Mouse (Mus musculus): Measurements from ENCODE around the gene Farsa. TPM values are rescaled to one million over a fixed set of nuclear protein-coding genes. Genes with fewer than 3 reads are reported as not detected.

Farsa gene
- polyA plus RNA-seq, 1 experiment from 2014 or later: 98.9 TPM

Small RNA genes lying within 50 kb of the gene (microRNA-seq; reads per million reads assigned to microRNA genes)
- gene Mir7069: 1.4 reads per million

Other genes starting within 250 kb of the Farsa start
- gene Ier2, start 194.1 kb upstream of the Farsa start, polyA plus RNA-seq (2016; fragmentation: Nextera tagmentation; extraction: Ambion mirVana): 62.5 and 64.8 TPM in 2 replicates
- 51.2 and 55.9 TPM in 2 replicates for gene Trmt1, start 170.7 kb upstream of the Farsa start, polyA plus RNA-seq (2016; fragmentation: Nextera tagmentation; extraction: Ambion mirVana)
- gene Nacc1, start 169.1 kb upstream of the Farsa start, polyA plus RNA-seq (2016; fragmentation: Nextera tagmentation; extraction: Ambion mirVana): 20.9 and 21.3 TPM in 2 replicates
- 4.6 and 4.9 TPM in 2 replicates for gene Lyl1, start 155.5 kb upstream of the Farsa start, polyA plus RNA-seq (2016; fragmentation: Nextera tagmentation; extraction: Ambion mirVana)
- 3.0 and 3.6 TPM in 2 replicates for gene G430095P16Rik, start 134.0 kb upstream of the Farsa start, polyA plus RNA-seq (2016; fragmentation: Nextera tagmentation; extraction: Ambion mirVana)
- gene Nfix, start 56.6 kb upstream of the Farsa start, polyA plus RNA-seq (2016; fragmentation: Nextera tagmentation; extraction: Ambion mirVana): 11.6 and 14.2 TPM in 2 replicates
- 6.6 and 7.1 TPM in 2 replicates for gene Dand5, start 34.2 kb upstream of the Farsa start, polyA plus RNA-seq (2016; fragmentation: Nextera tagmentation; extraction: Ambion mirVana)
- gene Gadd45gip1, start 25.5 kb upstream of the Farsa start, polyA plus RNA-seq (2016; fragmentation: Nextera tagmentation; extraction: Ambion mirVana): 35.7 and 38.6 TPM in 2 replicates
- gene Rad23a, start 16.3 kb upstream of the Farsa start, polyA plus RNA-seq (2016; fragmentation: Nextera tagmentation; extraction: Ambion mirVana): 88.8 and 101 TPM in 2 replicates
- gene Calr, start 10.1 kb upstream of the Farsa start, polyA plus RNA-seq (2016; fragmentation: Nextera tagmentation; extraction: Ambion mirVana): 792 and 820 TPM in 2 replicates
- gene Syce2, start 15.1 kb downstream of the Farsa start, polyA plus RNA-seq (2016; fragmentation: Nextera tagmentation; extraction: Ambion mirVana): 37.2 TPM in 2 replicates
- 32.8 and 35.0 TPM in 2 replicates for gene Gcdh, start 36.9 kb downstream of the Farsa start, polyA plus RNA-seq (2016; fragmentation: Nextera tagmentation; extraction: Ambion mirVana)
- gene Klf1, start 44.9 kb downstream of the Farsa start, polyA plus RNA-seq (2016; fragmentation: Nextera tagmentation; extraction: Ambion mirVana): 3.7 and 4.2 TPM in 2 replicates
- gene Dnase2a, start 51.6 kb downstream of the Farsa start, polyA plus RNA-seq (2016; fragmentation: Nextera tagmentation; extraction: Ambion mirVana): 7.6 and 8.6 TPM in 2 replicates
- 36.8 and 37.9 TPM in 2 replicates for gene Mast1, start 80.4 kb downstream of the Farsa start, polyA plus RNA-seq (2016; fragmentation: Nextera tagmentation; extraction: Ambion mirVana)
- gene Rtbdn, start 90.0 kb downstream of the Farsa start, polyA plus RNA-seq (2016; fragmentation: Nextera tagmentation; extraction: Ambion mirVana): 1.5 and 1.6 TPM in 2 replicates
- not detected in 2 replicates for gene Gm49661, start 112.4 kb downstream of the Farsa start, polyA plus RNA-seq (2016; fragmentation: Nextera tagmentation; extraction: Ambion mirVana)
- 1,088 and 1,187 TPM in 2 replicates for gene Prdx2, start 112.6 kb downstream of the Farsa start, polyA plus RNA-seq (2016; fragmentation: Nextera tagmentation; extraction: Ambion mirVana)
- 77.4 and 77.9 TPM in 2 replicates for gene Rnaseh2a, start 112.8 kb downstream of the Farsa start, polyA plus RNA-seq (2016; fragmentation: Nextera tagmentation; extraction: Ambion mirVana)
- 6.0 and 7.5 TPM in 2 replicates for gene Junb, start 121.7 kb downstream of the Farsa start, polyA plus RNA-seq (2016; fragmentation: Nextera tagmentation; extraction: Ambion mirVana)
- 16.3 and 18.7 TPM in 2 replicates for gene Hook2, start 133.6 kb downstream of the Farsa start, polyA plus RNA-seq (2016; fragmentation: Nextera tagmentation; extraction: Ambion mirVana)
- gene Best2, start 157.5 kb downstream of the Farsa start, polyA plus RNA-seq (2016; fragmentation: Nextera tagmentation; extraction: Ambion mirVana): not detected in 2 replicates
- 127 and 128 TPM in 2 replicates for gene Asna1, start 168.3 kb downstream of the Farsa start, polyA plus RNA-seq (2016; fragmentation: Nextera tagmentation; extraction: Ambion mirVana)
- gene Trir, start 169.8 kb downstream of the Farsa start, polyA plus RNA-seq (2016; fragmentation: Nextera tagmentation; extraction: Ambion mirVana): 162 and 174 TPM in 2 replicates
- gene Tnpo2, start 179.9 kb downstream of the Farsa start, polyA plus RNA-seq (2016; fragmentation: Nextera tagmentation; extraction: Ambion mirVana): 41.3 and 41.9 TPM in 2 replicates
- 42.4 and 43.6 TPM in 2 replicates for gene Fbxw9, start 203.1 kb downstream of the Farsa start, polyA plus RNA-seq (2016; fragmentation: Nextera tagmentation; extraction: Ambion mirVana)
- gene Gm5741, start 211.0 kb downstream of the Farsa start, polyA plus RNA-seq (2016; fragmentation: Nextera tagmentation; extraction: Ambion mirVana): 0.85 and 1.2 TPM in 2 replicates
- gene Dhps, start 214.8 kb downstream of the Farsa start, polyA plus RNA-seq (2016; fragmentation: Nextera tagmentation; extraction: Ambion mirVana): 69.2 and 76.9 TPM in 2 replicates
- 93.6 and 108 TPM in 2 replicates for gene Wdr83os, start 223.8 kb downstream of the Farsa start, polyA plus RNA-seq (2016; fragmentation: Nextera tagmentation; extraction: Ambion mirVana)
- gene Wdr83, start 224.3 kb downstream of the Farsa start, polyA plus RNA-seq (2016; fragmentation: Nextera tagmentation; extraction: Ambion mirVana): 46.0 and 48.4 TPM in 2 replicates
- gene Man2b1, start 226.3 kb downstream of the Farsa start, polyA plus RNA-seq (2016; fragmentation: Nextera tagmentation; extraction: Ambion mirVana): 19.7 and 22.4 TPM in 2 replicates

Data from hindbrain, embryonic 12.5 days (tissue).